Mouse (Mus musculus): ENCODE measurements around the gene Elavl3.

DNA sequence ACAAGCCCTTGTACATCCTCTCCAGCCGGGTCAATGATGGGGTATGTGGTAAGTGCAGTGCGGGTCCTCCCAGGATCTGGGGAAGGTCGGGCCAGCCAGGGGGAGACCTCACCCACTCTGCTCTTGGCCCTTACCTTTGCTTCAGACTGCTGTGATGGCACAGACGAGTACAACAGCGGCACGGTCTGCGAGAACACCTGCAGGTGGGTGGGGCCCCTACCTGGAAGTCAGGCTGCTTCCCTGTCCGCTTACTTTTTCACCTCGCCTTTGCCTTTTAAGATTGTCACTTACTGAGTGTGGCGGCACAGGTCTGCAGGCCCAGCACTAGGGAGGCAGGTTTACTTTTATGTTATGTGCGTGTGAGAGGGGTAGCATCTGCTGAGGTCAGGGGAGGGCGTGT, 47.3 kb downstream of the Elavl3 start:
- TF ChIP-seq CTCF (IDR thresholded peaks at IDR 0.05; ENCODE audit: borderline replicate concordance, insufficient read depth, low read depth, low read length): no peak
- no peak for TF ChIP-seq POLR2A (IDR thresholded peaks at IDR 0.05; ENCODE audit: borderline replicate concordance, insufficient read depth, low read length)
